Mouse (Mus musculus) liver, postnatal 0 days (tissue): ENCODE results near the gene Kirrel.

ENCODE experiments used
- CTCF ChIP-seq: sonication (generic); IDR thresholded peaks from 2 replicates; pipeline ENCODE4 v1.5.1; 2016; ENCODE audit warnings: antibody characterized with exemption, low read depth
- EP300 ChIP-seq: IDR thresholded peaks from 2 replicates; pipeline ENCODE4 v1.6.1; 2016; ENCODE audit warnings: antibody characterized with exemption, low read depth, mild to moderate bottlenecking

GRCm38 (mm10) chr3:87222346-87222745 is 47.8 kb upstream of the Kirrel start:
- TF ChIP-seq CTCF (no peak), EP300 (no peak)
